Mouse (Mus musculus): Measurements from ENCODE around the gene Rngtt.

- TF ChIP-seq GATA1 (IDR thresholded peaks at IDR 0.05; ENCODE audit: borderline replicate concordance, low read length) (no peak), FLI1 (IDR thresholded peaks at IDR 0.05; ENCODE audit: low read length) (no peak)
Measured at GRCm38 (mm10) chr4:33377642-33378041, 67.5 kb downstream of the Rngtt start.
